Mouse (Mus musculus): ENCODE results near the gene Gm6460. TPM values are rescaled to one million over a fixed set of nuclear protein-coding genes. Genes with fewer than 3 reads are reported as not detected.
"Not testable (repeated sequence)": the region's sequence is repeated elsewhere in the genome, so short reads cannot be mapped to it uniquely, and the experiment has no call there.

Gm6460 gene
- not detected for total RNA-seq (2021)
- long read RNA-seq = 0 reads

DNA sequence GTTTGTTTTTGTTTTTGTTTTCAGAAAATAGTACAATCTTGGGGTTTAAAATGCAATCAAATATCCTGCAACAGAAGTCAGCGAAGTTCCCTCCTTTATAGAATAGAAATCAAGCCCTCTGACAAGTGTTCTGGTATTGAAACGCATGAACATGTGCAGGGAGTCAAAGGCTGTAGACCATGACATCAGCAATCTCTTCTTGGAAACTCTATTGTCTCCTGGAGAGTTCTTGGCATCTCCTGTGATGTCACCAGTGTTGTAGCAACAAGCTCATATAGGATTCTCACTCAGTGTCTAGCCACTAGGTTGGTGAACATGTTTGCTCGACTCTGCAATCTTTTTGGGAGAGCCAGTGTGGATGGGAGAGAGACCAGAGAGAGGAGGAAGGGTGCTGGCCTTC is at the start of gene Gm6460:
Gene Gm6460, plus strand, starts transcription at position 301 of the 400 bp plus-strand sequence.
- DNase-seq (ENCODE audit: low spot score in 2 of 2) = not testable (repeated sequence)

Other genes starting within 250 kb of the Gm6460 start
- gene Gm8897, start 178.5 kb upstream of the Gm6460 start, total RNA-seq (2021) = not detected
- not detected for gene Gm8906, start 92.2 kb upstream of the Gm6460 start, total RNA-seq (2021)
- gene Gm8922, start 87.0 kb downstream of the Gm6460 start, total RNA-seq (2021) = not detected
- gene Gm8926, start 175.6 kb downstream of the Gm6460 start, total RNA-seq (2021) = not detected

Measured in layer of hippocampus, adult 18-20 months (tissue).